Mouse (Mus musculus): ENCODE measurements around the gene Apba3. TPM values are rescaled to one million over a fixed set of nuclear protein-coding genes. Genes with fewer than 3 reads are reported as not detected.

Apba3 gene
- polyA plus RNA-seq, 1 experiment from 2014 or later, result 75.2 TPM

GRCm38 (mm10) chr10:81304597-81305238 lies 38.0 kb downstream of the Apba3 start:
- Histone ChIP-seq H3K4me2 (replicated peaks; ENCODE audit: low read depth) (no peak overlapping the region), H3K4me3 (ENCODE audit: low read depth, low read length) (no peak overlapping the region), H3K4me1 (replicated peaks; ENCODE audit: control insufficient read depth, insufficient read depth, low read length) (peaks cover 17% of the 10 kb centered on the region; the same call in 1 of the 2 replicates), H3K9me3 (ENCODE audit: control insufficient read depth) (no peaks in the 10 kb centered on the region), H3K9ac (ENCODE audit: low read depth, low read length) (no peak overlapping the region), H3K27me3 (replicated peaks; ENCODE audit: control insufficient read depth, insufficient read depth, low read length) (no peaks in the 10 kb centered on the region), H3K27ac (ENCODE audit: low read depth, low read length) (no peak overlapping the region), H3K36me3 (ENCODE audit: control insufficient read depth, insufficient read depth) (peaks cover 44% of the 10 kb centered on the region)
- peak; percentile 15; the same call in 1 of the 2 replicates for ATAC-seq
- TF ChIP-seq CTCF (IDR thresholded peaks at IDR 0.05; ENCODE audit: low read depth), result peak; percentile 91
- WGBS, result 19% methylated on average over 9 of the region's 9 CpGs

DNA sequence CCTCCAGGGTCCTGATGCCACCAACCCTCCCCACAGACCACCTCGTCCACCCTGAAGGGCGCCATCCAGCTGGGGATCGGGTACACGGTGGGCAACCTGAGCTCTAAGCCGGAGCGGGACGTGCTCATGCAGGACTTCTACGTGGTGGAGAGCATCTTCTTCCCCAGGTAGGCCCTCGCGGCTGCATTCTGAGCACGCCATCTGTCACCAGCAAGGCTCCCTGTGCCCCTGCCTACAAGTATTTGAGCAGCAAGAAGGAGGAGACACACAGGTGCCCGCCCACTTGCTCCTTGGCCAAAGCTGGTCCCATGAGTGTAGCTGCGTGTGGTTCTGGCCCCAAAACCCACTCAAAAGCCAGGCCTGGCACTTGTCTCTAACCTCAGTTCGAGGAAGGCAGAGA lies 38.9 kb downstream of the Apba3 start:
- H3K27ac ChIP-seq (ENCODE audit: low read depth, low read length), result no peak overlapping the region
- WGBS, result 93% methylated on average over 14 of the region's 14 CpGs
- H3K9ac ChIP-seq (ENCODE audit: low read depth, low read length), result no peak overlapping the region
- H3K27me3 ChIP-seq (replicated peaks; ENCODE audit: control insufficient read depth, insufficient read depth, low read length), result no peaks in the 10 kb centered on the region
- H3K36me3 ChIP-seq (ENCODE audit: control insufficient read depth, insufficient read depth), result peaks cover 53% of the 10 kb centered on the region
- H3K4me1 ChIP-seq (replicated peaks; ENCODE audit: control insufficient read depth, insufficient read depth, low read length), result peaks cover 15% of the 10 kb centered on the region; the same call in 1 of the 2 replicates
- ATAC-seq, result no peak
- no peak overlapping the region for H3K4me3 ChIP-seq (ENCODE audit: low read depth, low read length)
- TF ChIP-seq CTCF (IDR thresholded peaks at IDR 0.05; ENCODE audit: low read depth), result no peak
- no peaks in the 10 kb centered on the region for H3K9me3 ChIP-seq (ENCODE audit: control insufficient read depth)
- H3K4me2 ChIP-seq (replicated peaks; ENCODE audit: low read depth), result no peak overlapping the region

GRCm38 (mm10) chr10:81306173-81306668 lies 39.5 kb downstream of the Apba3 start:
- Histone ChIP-seq H3K9me3 (ENCODE audit: control insufficient read depth) (no peaks in the 10 kb centered on the region), H3K4me2 (replicated peaks; ENCODE audit: low read depth) (no peak overlapping the region), H3K27ac (ENCODE audit: low read depth, low read length) (no peak overlapping the region), H3K27me3 (replicated peaks; ENCODE audit: control insufficient read depth, insufficient read depth, low read length) (no peaks in the 10 kb centered on the region), H3K4me1 (replicated peaks; ENCODE audit: control insufficient read depth, insufficient read depth, low read length) (peaks cover 15% of the 10 kb centered on the region; the same call in 1 of the 2 replicates), H3K9ac (ENCODE audit: low read depth, low read length) (no peak overlapping the region), H3K4me3 (ENCODE audit: low read depth, low read length) (no peak overlapping the region), H3K36me3 (ENCODE audit: control insufficient read depth, insufficient read depth) (peaks cover 55% of the 10 kb centered on the region)
- 87% methylated on average over 12 of the region's 12 CpGs for WGBS
- no peak for ATAC-seq
- TF ChIP-seq CTCF (IDR thresholded peaks at IDR 0.05; ENCODE audit: low read depth), result no peak

GRCm38 (mm10) chr10:81306837-81307682 lies 40.3 kb downstream of the Apba3 start:
- no peak overlapping the region for H3K27ac ChIP-seq (ENCODE audit: low read depth, low read length)
- H3K27me3 ChIP-seq (replicated peaks; ENCODE audit: control insufficient read depth, insufficient read depth, low read length), result no peaks in the 10 kb centered on the region
- WGBS, result 90% methylated on average over 21 of the region's 21 CpGs
- peaks cover 13% of the 10 kb centered on the region; the same call in 1 of the 2 replicates for H3K4me1 ChIP-seq (replicated peaks; ENCODE audit: control insufficient read depth, insufficient read depth, low read length)
- ATAC-seq, result no peak
- no peak overlapping the region for H3K9ac ChIP-seq (ENCODE audit: low read depth, low read length)
- peaks cover 63% of the 10 kb centered on the region for H3K36me3 ChIP-seq (ENCODE audit: control insufficient read depth, insufficient read depth)
- H3K4me2 ChIP-seq (replicated peaks; ENCODE audit: low read depth), result no peak overlapping the region
- H3K4me3 ChIP-seq (ENCODE audit: low read depth, low read length), result no peak overlapping the region
- no peak for TF ChIP-seq CTCF (IDR thresholded peaks at IDR 0.05; ENCODE audit: low read depth)
- no peaks in the 10 kb centered on the region for H3K9me3 ChIP-seq (ENCODE audit: control insufficient read depth)

DNA sequence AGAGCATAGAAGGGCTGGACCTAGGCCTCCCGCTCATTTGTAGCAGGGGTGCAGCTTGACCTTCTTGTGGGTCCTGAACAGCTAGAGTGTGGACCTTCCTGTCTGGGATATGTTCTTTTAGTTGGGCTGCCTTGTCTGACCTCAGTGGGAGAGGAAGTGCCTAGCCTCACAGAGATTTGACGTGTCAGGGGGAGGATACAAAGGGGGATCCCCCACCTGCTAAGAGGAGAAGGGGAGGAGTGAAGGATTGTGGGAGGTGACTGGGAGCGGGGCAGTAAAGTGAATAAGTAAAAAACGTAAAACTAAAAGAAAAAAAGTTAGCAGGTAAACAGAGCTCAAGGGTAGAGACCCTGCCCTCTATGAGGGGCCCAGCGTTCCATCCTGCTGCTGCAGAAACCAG lies 42.8 kb downstream of the Apba3 start:
- 87% methylated on average over 5 of the region's 5 CpGs for WGBS
- H3K4me2 ChIP-seq (replicated peaks; ENCODE audit: low read depth), result no peak overlapping the region
- no peak for ATAC-seq
- H3K4me3 ChIP-seq (ENCODE audit: low read depth, low read length), result no peak overlapping the region
- peaks cover 85% of the 10 kb centered on the region for H3K36me3 ChIP-seq (ENCODE audit: control insufficient read depth, insufficient read depth)
- no peak overlapping the region for H3K27ac ChIP-seq (ENCODE audit: low read depth, low read length)
- no peaks in the 10 kb centered on the region for H3K27me3 ChIP-seq (replicated peaks; ENCODE audit: control insufficient read depth, insufficient read depth, low read length)
- no peaks in the 10 kb centered on the region for H3K9me3 ChIP-seq (ENCODE audit: control insufficient read depth)
- no peak for TF ChIP-seq CTCF (IDR thresholded peaks at IDR 0.05; ENCODE audit: low read depth)
- no peaks in the 10 kb centered on the region for H3K4me1 ChIP-seq (replicated peaks; ENCODE audit: control insufficient read depth, insufficient read depth, low read length)
- no peak overlapping the region for H3K9ac ChIP-seq (ENCODE audit: low read depth, low read length)

- 0 out of 2 replicates have a peak, but pooled peaks cover 2% of the 10 kb centered on the region for H3K4me1 ChIP-seq (replicated peaks; ENCODE audit: control insufficient read depth, insufficient read depth, low read length)
- H3K9ac ChIP-seq (ENCODE audit: low read depth, low read length), result no peak overlapping the region
- TF ChIP-seq CTCF (IDR thresholded peaks at IDR 0.05; ENCODE audit: low read depth), result no peak
- H3K27ac ChIP-seq (ENCODE audit: low read depth, low read length), result no peak overlapping the region
- WGBS, result 93% methylated on average over 13 of the region's 13 CpGs
- H3K4me2 ChIP-seq (replicated peaks; ENCODE audit: low read depth), result no peak overlapping the region
- no peak for ATAC-seq
- H3K4me3 ChIP-seq (ENCODE audit: low read depth, low read length), result no peak overlapping the region
- H3K27me3 ChIP-seq (replicated peaks; ENCODE audit: control insufficient read depth, insufficient read depth, low read length), result no peaks in the 10 kb centered on the region
- peaks cover 78% of the 10 kb centered on the region for H3K36me3 ChIP-seq (ENCODE audit: control insufficient read depth, insufficient read depth)
- H3K9me3 ChIP-seq (ENCODE audit: control insufficient read depth), result no peaks in the 10 kb centered on the region
Observed at GRCm38 (mm10) chr10:81313581-81313980, 46.8 kb downstream of the Apba3 start.
